Mouse (Mus musculus) neural tube, embryonic 11.5 days (tissue): ENCODE results near the gene Cxcl1. TPM values are rescaled to one million over a fixed set of nuclear protein-coding genes. Genes with fewer than 3 reads are reported as not detected.

ENCODE experiments used
- ATAC-seq: fragments of 200-750 bp; cut with Nextera tagmentation; 2 replicates; pipeline ENCODE4 v1.8.0; 2017; ENCODE audit warnings: moderate number of reproducible peaks, mild to moderate bottlenecking, moderate TSS enrichment, moderate library complexity; ENCODE audit not compliant: insufficient read depth, low FRiP score, low TSS enrichment
- DNase-seq: peaks from one replicate; pipeline ENCODE4 v3.0.0-alpha.2; 2015; ENCODE audit warnings: low spot score
- H3K27ac ChIP-seq: fragments of 300-500 bp; sonication (generic); 2 replicates; pipeline ENCODE4 v1.5.1; 2014; ENCODE audit warnings: low read depth, mild to moderate bottlenecking, low read length
- H3K27me3 ChIP-seq: fragments of 300-500 bp; sonication (generic); 2 replicates; pipeline ENCODE4 v1.6.1; 2014; ENCODE audit warnings: mild to moderate bottlenecking, low read length, mixed read lengths; ENCODE audit not compliant: control insufficient read depth, insufficient read depth
- H3K36me3 ChIP-seq: fragments of 300-500 bp; sonication (generic); 2 replicates; pipeline ENCODE4 v1.6.1; 2014; ENCODE audit warnings: mild to moderate bottlenecking, low read length, moderate library complexity, mixed read lengths; ENCODE audit not compliant: control insufficient read depth, insufficient read depth
- H3K4me1 ChIP-seq: fragments of 300-500 bp; sonication (generic); 2 replicates; pipeline ENCODE4 v1.6.1; 2014; ENCODE audit warnings: low read length, mixed read lengths; ENCODE audit not compliant: control insufficient read depth, insufficient read depth
- H3K4me2 ChIP-seq: fragments of 300-500 bp; sonication (generic); 2 replicates; pipeline ENCODE4 v1.6.1; 2014; ENCODE audit warnings: low read depth, mild to moderate bottlenecking, moderate library complexity
- H3K4me3 ChIP-seq: fragments of 300-500 bp; sonication (generic); 2 replicates; pipeline ENCODE4 v1.5.1; 2014; ENCODE audit warnings: low read depth, low read length
- H3K9ac ChIP-seq: fragments of 300-500 bp; sonication (generic); 2 replicates; pipeline ENCODE4 v1.6.1; 2014; ENCODE audit warnings: mild to moderate bottlenecking, low read length
- H3K9me3 ChIP-seq: fragments of 300-500 bp; sonication (generic); 2 replicates; pipeline ENCODE4 v1.6.1; 2016; ENCODE audit warnings: low read length; ENCODE audit not compliant: control insufficient read depth
- WGBS: fragments of 180-500 bp; shearing (Covaris S2); extraction: QIAGEN DNeasy Blood & Tissue Kit; methylation state at CpG from one replicate; pipeline ENCODE4 v1.1.7; 2014; 5-methylcytosine and 5-hydroxymethylcytosine counted together
- polyA plus RNA-seq: library from polyadenylated mRNA; unstranded; fragments of >200 nt; fragmentation: Nextera tagmentation; extraction: Ambion mirVana; gene quantifications from 2 replicates; pipeline ENCODE4 v1.2.1, GENCODE M21; 2014

The Cxcl1 gene
- polyA plus RNA-seq, 1 experiment from 2014 or later = not detected

DNA sequence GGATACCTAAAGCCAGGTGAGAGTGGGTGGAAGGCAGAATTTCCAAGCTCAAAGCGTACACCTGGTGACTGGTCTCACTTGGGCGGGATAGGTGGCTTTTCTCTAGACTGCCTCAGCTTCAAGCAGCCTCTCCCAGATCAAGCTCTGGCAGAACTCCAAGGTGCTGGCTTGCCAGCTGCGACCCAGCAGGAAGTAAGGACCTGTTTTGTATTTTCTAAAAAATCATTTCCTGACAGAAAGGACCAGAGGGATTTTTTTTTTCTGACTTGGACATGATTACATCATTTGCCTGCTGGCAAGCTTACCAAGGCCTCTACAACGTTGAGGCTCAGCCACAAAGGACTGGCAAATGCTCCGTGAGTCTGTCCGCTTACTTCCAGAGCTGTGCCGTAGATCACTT, 9.1 kb downstream of the Cxcl1 start:
- Histone ChIP-seq H3K4me2 (no peak overlapping the region), H3K4me3 (no peak overlapping the region), H3K4me1 (no peaks in the 10 kb centered on the region), H3K27ac (no peak overlapping the region), H3K9me3 (no peaks in the 10 kb centered on the region), H3K36me3 (no peaks in the 10 kb centered on the region), H3K27me3 (no peaks in the 10 kb centered on the region), H3K9ac (no peak overlapping the region)
- no peak for DNase-seq
- WGBS = 70% methylated on average over 7 of the region's 7 CpGs
- no peak for ATAC-seq

- Histone ChIP-seq H3K36me3 (no peaks in the 10 kb centered on the region), H3K4me2 (no peak overlapping the region), H3K4me1 (no peaks in the 10 kb centered on the region), H3K27ac (no peak overlapping the region), H3K4me3 (no peak overlapping the region), H3K27me3 (no peaks in the 10 kb centered on the region), H3K9me3 (no peaks in the 10 kb centered on the region), H3K9ac (no peak overlapping the region)
- 78% methylated on average over 7 of the region's 7 CpGs for WGBS
- no peak for DNase-seq
- ATAC-seq = no peak
Observed at GRCm38 (mm10) chr5:90900688-90901087, 9.6 kb downstream of the Cxcl1 start.

DNA sequence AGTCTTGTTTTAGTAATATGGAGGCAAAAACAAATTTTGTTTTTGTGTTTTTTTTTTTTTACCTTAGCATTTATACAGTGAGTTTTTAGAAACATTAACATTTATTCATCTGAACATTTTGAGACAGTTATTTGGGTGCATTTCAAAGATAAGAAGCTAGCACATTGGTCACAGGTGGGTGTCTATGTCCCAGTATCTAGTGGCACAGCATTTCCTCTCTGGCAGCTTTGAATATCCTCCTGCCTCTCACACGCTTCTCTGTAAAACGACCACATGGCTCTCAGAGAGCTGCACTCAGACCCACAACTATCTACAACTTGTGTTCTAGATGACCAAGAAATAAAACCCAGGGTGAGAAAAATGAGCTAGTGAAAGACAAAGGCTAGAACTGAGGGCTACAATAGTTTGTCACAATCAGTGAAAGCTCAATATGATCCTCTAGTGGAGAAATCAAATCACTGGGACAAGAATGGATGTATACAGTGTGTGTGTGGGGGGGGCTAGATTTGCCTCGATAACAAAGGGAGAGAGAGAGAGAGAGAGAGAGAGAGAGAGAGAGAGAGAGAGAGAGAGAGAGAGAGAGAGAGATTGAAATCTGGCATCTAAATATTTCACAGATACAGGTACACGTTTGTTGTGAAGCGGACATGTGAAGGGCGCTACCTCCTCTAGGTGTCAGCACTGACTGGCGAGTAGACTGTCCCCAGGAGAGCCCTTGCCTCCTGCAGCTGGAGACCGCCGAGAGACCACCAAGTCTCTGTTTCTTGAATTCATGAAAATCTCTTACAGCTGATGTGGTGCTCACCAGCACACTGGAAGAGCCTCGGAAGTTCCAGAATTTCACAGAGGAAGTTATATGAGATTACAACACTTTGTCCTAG, 11.6 kb downstream of the Cxcl1 start:
- no peak overlapping the region for H3K27ac ChIP-seq
- peak; percentile 66; the same call in 1 of the 2 replicates for ATAC-seq
- no peak for DNase-seq
- 18% methylated on average over 10 of the region's 10 CpGs for WGBS
- peak overlapping the region; percentile 0; the same call in 1 of the 2 replicates for H3K4me3 ChIP-seq
- H3K36me3 ChIP-seq = no peaks in the 10 kb centered on the region
- H3K4me1 ChIP-seq = no peaks in the 10 kb centered on the region
- no peak overlapping the region for H3K9ac ChIP-seq
- no peaks in the 10 kb centered on the region for H3K27me3 ChIP-seq
- no peaks in the 10 kb centered on the region for H3K9me3 ChIP-seq
- peak overlapping the region; percentile 48 for H3K4me2 ChIP-seq

DNA sequence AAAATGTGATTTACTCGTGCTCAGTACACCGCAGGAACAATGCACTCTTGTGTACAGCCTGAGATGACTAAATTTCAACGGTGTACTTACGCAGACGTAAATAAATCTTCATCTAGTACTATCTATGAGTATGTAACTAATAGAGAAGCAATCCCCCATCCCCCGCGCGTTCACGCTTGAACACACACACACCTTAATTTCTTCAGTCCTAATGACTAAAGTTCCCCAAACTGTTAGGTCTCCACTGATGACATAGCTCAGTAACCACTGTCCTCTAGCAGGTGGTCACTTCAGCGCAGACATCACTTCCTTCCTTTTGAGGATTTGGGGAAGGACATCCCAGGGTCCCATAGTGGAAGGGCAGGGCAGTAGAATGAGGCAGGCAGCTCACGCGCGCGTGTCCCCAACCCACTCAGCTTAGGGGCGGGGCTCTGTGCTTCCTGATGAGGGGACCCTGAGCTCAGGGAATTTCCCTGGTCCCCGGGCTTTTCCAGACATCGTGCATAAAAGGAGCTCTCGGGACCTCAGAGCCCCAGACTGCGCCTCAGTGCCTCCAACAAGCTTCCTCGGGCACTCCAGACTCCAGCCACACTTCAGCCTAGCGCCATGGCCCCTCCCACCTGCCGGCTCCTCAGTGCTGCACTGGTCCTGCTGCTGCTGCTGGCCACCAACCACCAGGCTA, 12.4 kb downstream of the Cxcl1 start, which contains the start of gene Cxcl2:
Cxcl2 (plus strand) TSS at position 533 of the 682 bp plus-strand sequence.
- Histone ChIP-seq H3K4me2 (peak within 1 kb of the TSS; percentile 48), H3K4me1 (no peaks in the 10 kb centered on the region), H3K27me3 (no peaks in the 10 kb centered on the region), H3K4me3 (peak within 1 kb of the TSS; percentile 0; the same call in 1 of the 2 replicates), H3K27ac (no peak within 1 kb of the TSS), H3K9me3 (no peaks in the 10 kb centered on the region), H3K9ac (no peak within 1 kb of the TSS), H3K36me3 (no peaks in the 10 kb centered on the region)
- WGBS = 8% methylated on average over 22 of the region's 22 CpGs
- DNase-seq (peak; percentile 19), ATAC-seq (peak; percentile 54)

DNA sequence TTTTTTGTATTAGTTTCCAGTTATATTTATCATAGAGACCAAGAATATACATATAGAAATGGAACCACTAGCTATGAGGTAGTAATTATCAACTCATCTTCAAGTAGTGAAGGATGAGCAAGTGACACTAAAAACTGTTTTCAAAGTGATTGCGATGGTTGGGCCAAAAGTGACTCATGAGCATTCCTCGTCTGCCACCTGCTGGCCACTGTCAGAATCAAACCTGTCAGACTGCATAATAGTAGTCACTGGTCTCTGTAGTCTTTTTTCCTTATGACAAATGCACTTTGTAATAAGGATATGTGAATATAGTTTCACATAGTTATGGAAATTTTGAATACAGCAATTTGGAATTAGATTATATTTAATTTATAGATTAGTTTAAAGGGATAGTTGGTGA, 17.9 kb downstream of the Cxcl1 start:
- Histone ChIP-seq H3K9ac (no peak overlapping the region), H3K9me3 (no peaks in the 10 kb centered on the region), H3K27me3 (no peaks in the 10 kb centered on the region), H3K4me3 (no peak overlapping the region), H3K36me3 (no peaks in the 10 kb centered on the region), H3K27ac (no peak overlapping the region), H3K4me2 (no peak overlapping the region), H3K4me1 (no peaks in the 10 kb centered on the region)
- DNase-seq (peak; percentile 72), ATAC-seq (peak; percentile 68)
- 6% methylated on average over 2 of the region's 2 CpGs for WGBS

DNA sequence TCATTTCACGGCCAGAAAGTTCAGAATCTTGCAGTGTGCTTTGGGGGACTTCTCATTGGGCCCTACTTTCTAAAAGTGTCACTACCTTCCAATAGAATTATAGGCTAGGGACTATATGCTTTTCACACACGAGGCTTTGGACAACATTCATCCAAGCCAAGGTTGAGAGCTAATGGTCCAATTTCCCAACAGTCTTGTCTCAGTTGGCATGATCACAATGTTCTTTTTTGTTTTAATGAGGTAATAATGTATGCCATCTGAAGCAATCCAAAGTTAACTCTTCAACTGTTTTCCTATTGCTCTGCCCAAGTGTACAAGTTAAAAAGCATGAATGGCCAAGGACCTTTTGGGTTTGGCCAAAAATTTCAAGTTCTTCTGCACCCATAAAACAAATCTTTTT, 28.5 kb downstream of the Cxcl1 start:
- no peaks in the 10 kb centered on the region for H3K4me1 ChIP-seq
- no peak overlapping the region for H3K9ac ChIP-seq
- H3K4me3 ChIP-seq = no peak overlapping the region
- no peak overlapping the region for H3K4me2 ChIP-seq
- DNase-seq = no peak
- no peaks in the 10 kb centered on the region for H3K36me3 ChIP-seq
- no peaks in the 10 kb centered on the region for H3K27me3 ChIP-seq
- H3K9me3 ChIP-seq = no peaks in the 10 kb centered on the region
- no peak for ATAC-seq
- H3K27ac ChIP-seq = no peak overlapping the region
- WGBS = 86% methylated on average over 2 of the region's 2 CpGs

DNA sequence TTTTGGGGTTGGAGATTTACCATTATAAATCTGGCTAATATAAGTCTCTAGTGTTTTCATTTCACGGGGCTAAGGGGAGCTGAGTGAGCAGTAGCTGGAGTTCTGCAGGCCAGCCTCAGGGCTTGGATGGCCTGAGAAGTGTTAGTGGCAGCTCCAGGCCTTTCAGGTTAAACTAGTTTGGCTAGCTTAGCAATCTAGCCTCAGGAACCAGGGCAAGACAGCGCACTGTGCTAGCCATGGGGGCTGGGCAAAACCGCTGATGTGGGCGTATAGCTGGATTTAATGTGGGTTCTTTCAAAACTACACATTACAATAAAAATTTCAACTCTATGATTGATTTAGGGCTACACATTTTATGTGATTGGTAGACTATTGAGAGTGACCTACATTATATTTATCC, 31.9 kb downstream of the Cxcl1 start:
- WGBS = 88% methylated on average over 4 of the region's 4 CpGs
- H3K4me2 ChIP-seq = no peak overlapping the region
- no peak for DNase-seq
- H3K36me3 ChIP-seq = no peaks in the 10 kb centered on the region
- no peaks in the 10 kb centered on the region for H3K27me3 ChIP-seq
- no peak for ATAC-seq
- H3K4me3 ChIP-seq = no peak overlapping the region
- H3K9me3 ChIP-seq = no peaks in the 10 kb centered on the region
- no peak overlapping the region for H3K27ac ChIP-seq
- no peaks in the 10 kb centered on the region for H3K4me1 ChIP-seq
- H3K9ac ChIP-seq = no peak overlapping the region

- ATAC-seq = peak; percentile 5; the same call in 1 of the 2 replicates
- DNase-seq = no peak
Observed at GRCm38 (mm10) chr5:90930546-90930945, 39.5 kb downstream of the Cxcl1 start.

More at GRCm38 (mm10) chr5:90930546-90930945, 39.5 kb downstream of the Cxcl1 start:
- peaks cover 6% of the 10 kb centered on the region for H3K4me1 ChIP-seq
- WGBS = 45% methylated on average over 2 of the region's 2 CpGs
- H3K4me2 ChIP-seq = peak overlapping the region; percentile 63
- peak overlapping the region; percentile 96 for H3K27ac ChIP-seq
- no peaks in the 10 kb centered on the region for H3K27me3 ChIP-seq
- H3K9me3 ChIP-seq = no peaks in the 10 kb centered on the region
- peak overlapping the region; percentile 96 for H3K9ac ChIP-seq
- H3K36me3 ChIP-seq = no peaks in the 10 kb centered on the region
- H3K4me3 ChIP-seq = peak overlapping the region; percentile 78
